ENCODE assay signal across 12 mouse cellular contexts in genomic region chr11:104267380-104267779, GRCm38 (mm10). TPM values are rescaled to one million over a fixed set of nuclear protein-coding genes. Genes with fewer than 3 reads are reported as not detected.
A peak's percentile ranks its signal among the peaks of the same experiment; 100 is the strongest.
DNase-seq lines count a peak whose midpoint lies in the region; ATAC-seq and TF ChIP-seq lines count a peak whose summit lies in the region.
"Had no signal": no experiment of that assay in that cellular context is flagged by ENCODE, and none has a peak within 500 bp of the region (broad histone marks: within the 10 kb centered on the region; RNA-seq: fewer than 3 reads in every experiment).

No protein-coding gene starts in this region.

- no peak for ATAC-seq in lung, postnatal 0 days
- no peak for ATAC-seq in intestine, embryonic 15.5 days
- ATAC-seq: forebrain, embryonic 16.5 days; intestine, postnatal 0 days had no signal

- no peaks in the 10 kb centered on the region for H3K27me3 ChIP-seq in lung, postnatal 0 days (replicated peaks; ENCODE audit: insufficient read depth, low read length)
- no peaks in the 10 kb centered on the region for H3K27me3 ChIP-seq in intestine, embryonic 15.5 days (replicated peaks)
- H3K27me3 ChIP-seq: embryonic facial prominence, embryonic 13.5 days had no signal

- H3K4me1 ChIP-seq in lung, postnatal 0 days (ENCODE audit: insufficient read depth, low read depth, low read length) = peaks cover 7% of the 10 kb centered on the region; the same call in 1 of the 2 replicates
- peaks cover 4% of the 10 kb centered on the region for H3K4me1 ChIP-seq in intestine, embryonic 15.5 days (replicated peaks)

- H3K27ac ChIP-seq in lung, postnatal 0 days (ENCODE audit: low read length) = no peak overlapping the region
- H3K27ac ChIP-seq in intestine, embryonic 15.5 days = no peak overlapping the region
- H3K27ac ChIP-seq: embryonic facial prominence, embryonic 13.5 days; liver, embryonic 14.5 days had no signal

- no peak overlapping the region for H3K9ac ChIP-seq in lung, postnatal 0 days (replicated peaks; ENCODE audit: low read depth)
- H3K9ac ChIP-seq in intestine, embryonic 15.5 days = no peak overlapping the region
- H3K9ac ChIP-seq: embryonic facial prominence, embryonic 13.5 days; liver, embryonic 14.5 days had no signal

- H3K4me2 ChIP-seq in lung, postnatal 0 days (replicated peaks; ENCODE audit: low read depth, low read length) = no peak overlapping the region
- H3K4me2 ChIP-seq in intestine, embryonic 15.5 days (replicated peaks) = no peak overlapping the region
- H3K4me2 ChIP-seq: embryonic facial prominence, embryonic 13.5 days had no signal

- DNase-seq in heart, adult 18-20 months = peak; percentile 60 to 76
- DNase-seq in heart, postnatal 4 days = no peak
- peak; percentile 51 for DNase-seq in retina, postnatal 1 day
- DNase-seq in retina, embryonic 14.5 days (ENCODE audit: low spot score) = no peak
- peak; percentile 71 to 84 for DNase-seq in gastrocnemius, adult 8-10 months (ENCODE audit: low spot score in 2 of 2)
- no peak for DNase-seq in lung, postnatal 0 days (ENCODE audit: low spot score)
- DNase-seq: thymus, postnatal 14 days had no signal

- no peak overlapping the region for H3K4me3 ChIP-seq in lung, postnatal 0 days (ENCODE audit: low read depth, low read length)
- no peak overlapping the region for H3K4me3 ChIP-seq in intestine, embryonic 15.5 days (replicated peaks)
- H3K4me3 ChIP-seq: embryonic facial prominence, embryonic 13.5 days had no signal

- no peak for TF ChIP-seq CTCF in lung, postnatal 0 days (IDR thresholded peaks at IDR 0.05)

- H3K9me3 ChIP-seq in lung, postnatal 0 days (ENCODE audit: low read length) = no peaks in the 10 kb centered on the region
- H3K9me3 ChIP-seq in intestine, embryonic 15.5 days = no peaks in the 10 kb centered on the region
- H3K9me3 ChIP-seq: embryonic facial prominence, embryonic 13.5 days had no signal

- H3K36me3 ChIP-seq in lung, postnatal 0 days (ENCODE audit: insufficient read depth, low read length) = no peaks in the 10 kb centered on the region
- no peaks in the 10 kb centered on the region for H3K36me3 ChIP-seq in intestine, embryonic 15.5 days
- H3K36me3 ChIP-seq: embryonic facial prominence, embryonic 13.5 days had no signal

- WGBS in lung, postnatal 0 days = 80% methylated on average over 11 of the region's 11 CpGs
- 82% methylated on average over 11 of the region's 11 CpGs for WGBS in intestine, embryonic 15.5 days

- no peak for TF ChIP-seq EP300 in lung, postnatal 0 days (IDR thresholded peaks at IDR 0.05)

RNA-seq across cellular contexts. Expression of gene Mapt, which starts 36.2 kb away (rescaled TPM):
- 10 to 100 TPM; 75.4 to 90.8 TPM for total RNA-seq in heart, adult 18-20 months (2021)
- 1 to 10 TPM; 7.1 to 8.1 TPM for total RNA-seq in heart, postnatal 4 days (2021)
- 10 to 100 TPM; 70.3 to 90.9 (median 79.7) TPM for total RNA-seq in gastrocnemius, adult 8-10 months (2022)
- polyA plus RNA-seq in lung, postnatal 0 days (2015; fragmentation: Nextera tagmentation; extraction: Ambion mirVana) = 15.9 and 23.3 TPM in 2 replicates
- polyA plus RNA-seq in intestine, embryonic 15.5 days (2015; fragmentation: Nextera tagmentation; extraction: Ambion mirVana) = 14.4 and 17.0 TPM in 2 replicates

Comparison
In these comparisons a context has a peak if more than half of its experiments do, and no peak if none do; other contexts are left out.
1. DNase-seq: peak in heart, adult 18-20 months (2 of 2), retina, postnatal 1 day (single experiment) and gastrocnemius, adult 8-10 months (2 of 2); none in heart, postnatal 4 days (single experiment), retina, embryonic 14.5 days (single experiment) and lung, postnatal 0 days (single experiment).
2. RNA of gene Mapt, which starts 36.2 kb away (total RNA-seq): 75.4 to 90.8 TPM in heart, adult 18-20 months and 70.3 to 90.9 TPM in gastrocnemius, adult 8-10 months; 7.1 to 8.1 TPM in heart, postnatal 4 days; every median in the first group is over 4 times any median in the second.